Mouse (Mus musculus) thymus, adult 2 months (tissue): ENCODE results near the gene Mcm10. TPM values are rescaled to one million over a fixed set of nuclear protein-coding genes. Genes with fewer than 3 reads are reported as not detected.

ENCODE experiments used
- DNase-seq: peaks from one replicate; pipeline ENCODE4 v3.0.0; 2021
- H3K27ac ChIP-seq: fragments of 200-500 bp; 2 replicates; pipeline ENCODE4 v1.5.1; 2012; ENCODE audit warnings: low read length, control low read depth; ENCODE audit not compliant: control insufficient read depth, insufficient read depth
- H3K27me3 ChIP-seq: fragments of 200-500 bp; 2 replicates; pipeline ENCODE4 v1.6.1; 2012; ENCODE audit warnings: mild to moderate bottlenecking, low read length, moderate library complexity, mixed read lengths; ENCODE audit not compliant: control insufficient read depth, insufficient read depth
- H3K36me3 ChIP-seq: fragments of 200-500 bp; 2 replicates; pipeline ENCODE4 v1.6.1; 2012; ENCODE audit warnings: mild to moderate bottlenecking, low read length, moderate library complexity; ENCODE audit not compliant: control insufficient read depth, insufficient read depth
- H3K4me1 ChIP-seq: fragments of 200-500 bp; replicated peaks from 2 replicates; pipeline ENCODE4 v1.6.1; 2012; ENCODE audit warnings: low read length; ENCODE audit not compliant: control insufficient read depth, insufficient read depth
- H3K4me3 ChIP-seq: fragments of 200-500 bp; 2 replicates; pipeline ENCODE4 v1.5.1; 2012; ENCODE audit warnings: mild to moderate bottlenecking, low read length, control low read depth, moderate library complexity; ENCODE audit not compliant: control insufficient read depth, insufficient read depth
- CTCF ChIP-seq: fragments of 200-500 bp; IDR thresholded peaks from 2 replicates; pipeline ENCODE4 v1.5.1; 2012; ENCODE audit warnings: mild to moderate bottlenecking, control low read depth, low read length, moderate library complexity, borderline replicate concordance; ENCODE audit not compliant: control insufficient read depth, poor library complexity, insufficient read depth; ENCODE audit errors: extremely low read depth
- POLR2A ChIP-seq: fragments of 200-500 bp; IDR thresholded peaks from 2 replicates; pipeline ENCODE4 v1.6.1; 2012; ENCODE audit warnings: mild to moderate bottlenecking, low read length, control low read depth, moderate library complexity; ENCODE audit not compliant: control insufficient read depth, poor library complexity, insufficient read depth; ENCODE audit errors: extremely low read depth
- WGBS: fragments of 180-500 bp; shearing (Covaris S2); methylation state at CpG from one replicate; pipeline ENCODE4 v1.1.7; 2018; 5-methylcytosine and 5-hydroxymethylcytosine counted together
- polyA plus RNA-seq: library from polyadenylated mRNA; depleted of rRNA; stranded (reverse); fragments of >200 nt; gene quantifications from 2 replicates; pipeline ENCODE4 v1.2.3, GENCODE M21; 2012

Mcm10 gene
- polyA plus RNA-seq, 1 experiment = 21.1 TPM

DNA sequence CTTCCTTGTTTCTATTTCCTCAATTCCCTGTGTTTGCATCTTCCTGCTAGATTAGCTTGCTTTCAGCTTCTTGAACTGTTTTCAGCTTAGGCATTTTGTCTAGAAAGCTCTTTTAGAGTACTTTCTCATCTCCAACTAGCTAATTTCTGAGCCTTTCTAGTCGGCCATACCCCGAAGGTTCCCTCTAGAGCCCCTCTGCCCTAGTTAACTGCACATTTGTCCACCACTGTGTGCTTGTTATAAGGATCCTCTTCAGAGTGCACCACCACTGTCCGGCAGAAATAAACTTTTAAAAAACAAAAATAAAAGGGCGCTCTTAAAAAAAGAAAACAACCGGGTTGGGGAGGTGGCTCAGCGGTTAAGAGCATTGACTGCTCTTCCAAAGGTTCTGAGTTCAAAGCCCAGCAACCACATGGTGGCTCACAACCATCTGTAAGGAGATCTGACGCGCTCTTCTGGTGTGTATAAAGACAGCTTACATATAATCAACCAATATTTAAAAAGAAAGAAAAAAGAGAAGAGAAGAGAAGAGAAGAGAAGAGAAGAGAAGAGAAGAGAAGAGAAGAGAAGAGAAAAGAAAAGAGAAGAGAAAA lies 597 bp downstream of the Mcm10 start:
- H3K27me3 ChIP-seq = no peaks in the 10 kb centered on the region
- no peak overlapping the region for H3K27ac ChIP-seq
- no peak for DNase-seq
- TF ChIP-seq POLR2A = no peak
- TF ChIP-seq CTCF = no peak
- no peaks in the 10 kb centered on the region for H3K36me3 ChIP-seq
- peak overlapping the region; percentile 79 for H3K4me3 ChIP-seq
- WGBS = 7% methylated on average over 8 of the region's 8 CpGs
- H3K4me1 ChIP-seq = peaks cover 4% of the 10 kb centered on the region; the same call in 1 of the 2 replicates

GRCm38 (mm10) chr2:5007107-5007506 lies 5.5 kb downstream of the Mcm10 start:
- no peak for TF ChIP-seq CTCF
- no peak for TF ChIP-seq POLR2A
- H3K4me3 ChIP-seq = no peak overlapping the region
- H3K27ac ChIP-seq = no peak overlapping the region
- WGBS = 96% methylated on average over 4 of the region's 4 CpGs
- H3K27me3 ChIP-seq = no peaks in the 10 kb centered on the region
- no peak for DNase-seq
- H3K36me3 ChIP-seq = peaks cover 14% of the 10 kb centered on the region
- H3K4me1 ChIP-seq = no peaks in the 10 kb centered on the region

GRCm38 (mm10) chr2:5001266-5001665 lies 11.3 kb downstream of the Mcm10 start:
- TF ChIP-seq POLR2A = no peak
- TF ChIP-seq CTCF = no peak
- H3K4me3 ChIP-seq = no peak overlapping the region
- H3K27me3 ChIP-seq = no peaks in the 10 kb centered on the region
- H3K4me1 ChIP-seq = no peaks in the 10 kb centered on the region
- WGBS = 98% methylated on average over 6 of the region's 6 CpGs
- DNase-seq = no peak
- H3K36me3 ChIP-seq = peaks cover 30% of the 10 kb centered on the region
- no peak overlapping the region for H3K27ac ChIP-seq

DNA sequence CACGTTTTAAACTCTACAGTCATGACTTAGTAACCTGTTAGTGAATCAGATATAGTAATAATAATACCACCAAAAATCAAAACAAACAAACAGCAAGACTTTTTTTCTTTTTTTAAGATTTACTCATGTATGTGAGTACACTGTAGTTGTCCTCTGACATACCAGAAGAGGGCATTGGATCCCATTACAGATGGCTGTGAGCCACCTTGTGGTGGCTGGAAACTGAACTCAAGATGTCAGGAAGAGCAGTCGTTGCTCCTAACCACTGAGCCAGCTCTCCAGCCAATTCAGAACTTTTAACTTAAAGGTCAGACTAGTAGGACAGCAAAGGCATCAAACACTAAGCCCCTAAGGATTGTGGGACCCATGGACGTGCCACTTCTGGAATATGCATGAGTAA lies 13.7 kb downstream of the Mcm10 start:
- Histone ChIP-seq H3K4me1 (no peaks in the 10 kb centered on the region), H3K36me3 (peaks cover 29% of the 10 kb centered on the region), H3K27ac (no peak overlapping the region), H3K27me3 (no peaks in the 10 kb centered on the region), H3K4me3 (no peak overlapping the region)
- WGBS = 72% methylated on average over 3 of the region's 3 CpGs
- TF ChIP-seq POLR2A (no peak), CTCF (no peak)
- no peak for DNase-seq

DNA sequence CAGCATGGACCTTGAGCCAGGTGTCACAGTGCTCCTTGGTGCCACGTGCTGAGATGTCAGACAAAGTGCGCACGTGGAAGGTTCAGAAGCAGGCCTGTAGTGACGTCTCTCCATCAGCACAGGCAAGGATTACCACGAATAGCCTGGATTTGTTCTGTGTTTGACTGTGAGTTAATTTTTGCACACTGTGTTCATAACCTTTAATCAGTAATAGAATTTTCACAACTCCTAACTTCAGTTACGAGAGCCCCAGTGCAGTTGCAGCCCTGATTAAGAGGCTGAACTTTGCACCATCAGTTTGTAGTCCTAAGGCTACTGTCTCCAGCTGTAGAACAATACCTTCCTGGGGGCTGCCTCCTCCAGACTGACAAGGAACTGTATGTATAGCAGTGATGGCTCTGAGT lies 16.2 kb downstream of the Mcm10 start:
- Histone ChIP-seq H3K4me3 (no peak overlapping the region), H3K27ac (no peak overlapping the region), H3K4me1 (no peaks in the 10 kb centered on the region), H3K27me3 (no peaks in the 10 kb centered on the region), H3K36me3 (peaks cover 25% of the 10 kb centered on the region)
- TF ChIP-seq POLR2A (no peak), CTCF (no peak)
- no peak for DNase-seq
- WGBS = 97% methylated on average over 6 of the region's 6 CpGs

GRCm38 (mm10) chr2:4995646-4996045 lies 16.9 kb downstream of the Mcm10 start:
- Histone ChIP-seq H3K4me3 (no peak overlapping the region), H3K36me3 (peaks cover 22% of the 10 kb centered on the region), H3K27ac (no peak overlapping the region), H3K4me1 (no peaks in the 10 kb centered on the region), H3K27me3 (no peaks in the 10 kb centered on the region)
- 97% methylated on average over 11 of the region's 11 CpGs for WGBS
- TF ChIP-seq POLR2A (no peak), CTCF (no peak)
- DNase-seq = no peak

DNA sequence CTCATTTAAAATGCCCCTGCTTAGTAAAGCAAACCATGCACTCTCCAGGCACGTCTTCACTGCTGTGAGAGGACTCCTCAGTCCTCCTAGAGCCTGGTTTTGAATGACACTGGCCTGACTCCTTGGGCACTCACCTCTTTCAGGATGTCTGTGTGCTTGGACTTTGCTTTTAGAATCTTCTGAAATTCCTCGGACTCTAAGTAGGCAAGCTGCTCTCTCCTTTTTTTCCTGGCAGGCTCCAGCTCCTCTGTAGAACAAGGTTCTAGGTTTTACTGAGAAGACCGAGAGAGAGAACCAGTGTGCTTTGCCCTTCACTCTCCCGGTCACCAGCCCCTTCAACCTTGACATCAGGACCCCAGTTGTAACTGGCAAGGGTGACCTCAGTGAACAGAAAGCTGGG lies 18.2 kb downstream of the Mcm10 start:
- peaks cover 18% of the 10 kb centered on the region for H3K36me3 ChIP-seq
- H3K27me3 ChIP-seq = no peaks in the 10 kb centered on the region
- no peak overlapping the region for H3K4me3 ChIP-seq
- 95% methylated on average over 4 of the region's 4 CpGs for whole genome bisulfite sequencing
- TF ChIP-seq CTCF (no peak), POLR2A (no peak)
- no peak for DNase-seq
- no peak overlapping the region for H3K27ac ChIP-seq
- H3K4me1 ChIP-seq = no peaks in the 10 kb centered on the region
